Mouse (Mus musculus) megakaryocyte-erythroid progenitor cell, adult 5 weeks (primary cell): Measurements from ENCODE around the gene Oxct2b. TPM values are rescaled to one million over a fixed set of nuclear protein-coding genes. Genes with fewer than 3 reads are reported as not detected.

Experiments
- polyA plus RNA-seq: library from polyadenylated mRNA; stranded (reverse); fragments of >175 nt; gene quantifications from 2 replicates; pipeline ENCODE4 v1.2.3, GENCODE M21; 2012

The Oxct2b gene
- not detected in 2 replicates for polyA plus RNA-seq

GRCm38 (mm10) chr4:123116011-123116410 lies at the start of gene Oxct2b:
Oxct2b (plus strand) TSS chr4:123116266.

GRCm38 (mm10) chr4:123104651-123105450 lies 11.2 kb upstream of the Oxct2b start, which contains the start of gene Bmp8b:
Bmp8b (plus strand) TSS chr4:123105165.

GRCm38 (mm10) chr4:123139513-123140154 lies 23.6 kb downstream of the Oxct2b start, which contains the start of gene Ppie:
Ppie (minus strand) TSS chr4:123139951.

Other genes starting within 250 kb of the Oxct2b start
- 27.9 and 37.8 TPM in 2 replicates for gene Cap1, start 230.2 kb upstream of the Oxct2b start, polyA plus RNA-seq
- 0.08 and 0.21 TPM in 2 replicates for gene Mfsd2a, start 155.1 kb upstream of the Oxct2b start, polyA plus RNA-seq
- 2.9 and 7.0 TPM in 2 replicates for gene Mycl, start 120.6 kb upstream of the Oxct2b start, polyA plus RNA-seq
- gene Trit1, start 99.7 kb upstream of the Oxct2b start, polyA plus RNA-seq, result 2.7 and 2.9 TPM in 2 replicates
- not detected in 2 replicates for gene Bmp8b, start 11.1 kb upstream of the Oxct2b start, polyA plus RNA-seq
- 12.9 and 15.8 TPM in 2 replicates for gene Ppie, start 23.7 kb downstream of the Oxct2b start, polyA plus RNA-seq
- not detected in 2 replicates for gene Hpcal4, start 67.0 kb downstream of the Oxct2b start, polyA plus RNA-seq
- gene Nt5c1a, start 85.2 kb downstream of the Oxct2b start, polyA plus RNA-seq, result not detected in 2 replicates
- 0.16 and 0.43 TPM in 2 replicates for gene Heyl, start 117.3 kb downstream of the Oxct2b start, polyA plus RNA-seq
- 714 and 746 TPM in 2 replicates for gene Pabpc4, start 146.1 kb downstream of the Oxct2b start, polyA plus RNA-seq
- gene Oxct2a, start 207.4 kb downstream of the Oxct2b start, polyA plus RNA-seq, result 0.03 and 0.15 TPM in 2 replicates
- 0.27 and 0.50 TPM in 2 replicates for gene Bmp8a, start 227.0 kb downstream of the Oxct2b start, polyA plus RNA-seq